ENCODE assay signal across 8 mouse cellular contexts in the genomic region with DNA sequence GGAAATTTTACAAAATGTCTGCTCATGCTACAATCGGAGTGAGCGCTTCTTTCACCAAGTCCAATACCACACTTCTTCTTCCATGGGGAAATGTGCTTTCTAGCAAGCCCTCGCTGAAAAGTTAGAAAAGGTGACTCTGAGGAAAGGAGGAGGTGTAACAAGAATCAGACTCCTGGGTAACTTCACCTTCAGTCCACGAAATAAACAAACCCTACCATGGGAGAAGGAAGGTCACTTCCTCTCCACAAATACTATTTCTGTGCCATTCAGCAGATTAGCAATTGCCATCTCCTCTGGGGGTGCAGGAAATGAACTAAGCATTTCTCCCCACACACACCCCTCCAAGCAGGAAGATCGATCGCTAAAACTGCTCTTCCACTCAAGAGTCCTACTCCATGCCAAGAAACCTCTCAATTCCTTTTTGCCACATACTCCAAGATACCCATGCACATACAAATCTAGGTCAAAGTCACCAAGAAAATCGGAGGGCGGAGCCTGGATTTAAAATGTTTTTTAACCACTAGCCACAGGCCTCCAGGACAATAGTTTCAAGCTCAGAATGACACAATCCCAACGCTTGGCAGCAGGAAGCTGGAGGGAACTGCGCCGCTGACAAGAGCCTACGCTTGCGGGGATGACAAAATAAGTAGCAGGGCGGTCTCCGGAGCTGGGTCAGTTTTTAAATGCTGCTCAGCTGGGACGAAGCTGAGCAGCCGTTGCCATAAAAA. TPM values are rescaled to one million over a fixed set of nuclear protein-coding genes. Genes with fewer than 3 reads are reported as not detected.
DNase-seq lines count a peak whose midpoint lies in the region; ATAC-seq lines count a peak whose summit lies in the region.

No protein-coding gene starts in this region.

- peak overlapping the region; percentile 89 for H3K4me3 ChIP-seq in forebrain, embryonic 15.5 days
- peak overlapping the region; percentile 90 for H3K4me3 ChIP-seq in midbrain, embryonic 11.5 days (ENCODE audit: low read depth, low read length)

- H3K27me3 ChIP-seq in forebrain, embryonic 15.5 days = no peaks in the 10 kb centered on the region
- no peaks in the 10 kb centered on the region for H3K27me3 ChIP-seq in midbrain, embryonic 11.5 days (ENCODE audit: control insufficient read depth, insufficient read depth, low read length)

- H3K9ac ChIP-seq in forebrain, embryonic 15.5 days (replicated peaks) = peak overlapping the region; percentile 66
- H3K9ac ChIP-seq in midbrain, embryonic 11.5 days (ENCODE audit: low read length) = peak overlapping the region; percentile 93

- WGBS in forebrain, embryonic 15.5 days = 8% methylated on average over 17 of the region's 17 CpGs
- WGBS in midbrain, embryonic 11.5 days = 12% methylated on average over 17 of the region's 17 CpGs

- no peak for ATAC-seq in forebrain, embryonic 15.5 days (replicated peaks)
- ATAC-seq in midbrain, embryonic 11.5 days (ENCODE audit: low FRiP score) = no peak

- H3K4me1 ChIP-seq in forebrain, embryonic 15.5 days = peaks cover 26% of the 10 kb centered on the region
- peaks cover 17% of the 10 kb centered on the region for H3K4me1 ChIP-seq in midbrain, embryonic 11.5 days (ENCODE audit: control insufficient read depth, insufficient read depth, low read length)

- H3K27ac ChIP-seq in forebrain, embryonic 15.5 days (replicated peaks) = peak overlapping the region; percentile 74
- H3K27ac ChIP-seq in midbrain, embryonic 11.5 days (ENCODE audit: low read depth, low read length) = peak overlapping the region; percentile 77

- peak; percentile 91 for DNase-seq in heart, adult 11 months
- no peak for DNase-seq in heart, postnatal 25 days (ENCODE audit: low spot score)
- DNase-seq in adipocyte (ENCODE audit: low spot score) = peak; percentile 87
- peak; percentile 15 for DNase-seq in kidney, postnatal 14 days
- no peak for DNase-seq in midbrain, embryonic 11.5 days (ENCODE audit: low spot score, missing footprints)
- no peak for DNase-seq in right cerebral cortex, postnatal 14 days
- DNase-seq in urinary bladder, postnatal 25 days (ENCODE audit: low spot score) = no peak

- peaks cover 11% of the 10 kb centered on the region for H3K36me3 ChIP-seq in forebrain, embryonic 15.5 days
- peaks cover 15% of the 10 kb centered on the region for H3K36me3 ChIP-seq in midbrain, embryonic 11.5 days (ENCODE audit: control insufficient read depth, insufficient read depth, low read length)

- H3K9me3 ChIP-seq in forebrain, embryonic 15.5 days = no peaks in the 10 kb centered on the region
- H3K9me3 ChIP-seq in midbrain, embryonic 11.5 days (ENCODE audit: control insufficient read depth, low read length) = no peaks in the 10 kb centered on the region

- intact Hi-C loops in heart, postnatal 25 days (cut with DNase I) = no loop called here

- H3K4me2 ChIP-seq in forebrain, embryonic 15.5 days (replicated peaks) = peak overlapping the region; percentile 86
- H3K4me2 ChIP-seq in midbrain, embryonic 11.5 days = peak overlapping the region; percentile 85

RNA-seq across cellular contexts. Expression of a gene that starts 0.8 kb away (rescaled TPM):
- total RNA-seq in heart, postnatal 25 days (2021) = 1 to 10 TPM; 6.3 to 7.4 TPM
- polyA plus RNA-seq in forebrain, embryonic 15.5 days (2015; fragmentation: Nextera tagmentation; extraction: Ambion mirVana) = 51.9 and 62.4 TPM in 2 replicates
- polyA plus RNA-seq in midbrain, embryonic 11.5 days (2014; fragmentation: Nextera tagmentation; extraction: Ambion mirVana) = 97.8 and 106 TPM in 2 replicates

RNA-seq across cellular contexts. Expression of a gene that starts 51.1 kb away (rescaled TPM):
- not detected for total RNA-seq in heart, postnatal 25 days (2021)
- not detected in 2 replicates for polyA plus RNA-seq in forebrain, embryonic 15.5 days (2015; fragmentation: Nextera tagmentation; extraction: Ambion mirVana)
- polyA plus RNA-seq in midbrain, embryonic 11.5 days (2014; fragmentation: Nextera tagmentation; extraction: Ambion mirVana) = not detected in 2 replicates

Comparison
In these comparisons a context has a peak if more than half of its experiments do, and no peak if none do; other contexts are left out.
1. DNase-seq: peak in heart, adult 11 months (single experiment), adipocyte (single experiment) and kidney, postnatal 14 days (single experiment); none in heart, postnatal 25 days (single experiment), midbrain, embryonic 11.5 days (single experiment), right cerebral cortex, postnatal 14 days (single experiment) and urinary bladder, postnatal 25 days (single experiment).